Mouse (Mus musculus) urinary bladder, postnatal 14 days (tissue): ENCODE measurements around the gene Tmem131l.

ENCODE experiments used
- DNase-seq: peaks from one replicate; pipeline ENCODE4 v3.0.0; 2021; ENCODE audit warnings: low spot score

The Tmem131l gene

DNA sequence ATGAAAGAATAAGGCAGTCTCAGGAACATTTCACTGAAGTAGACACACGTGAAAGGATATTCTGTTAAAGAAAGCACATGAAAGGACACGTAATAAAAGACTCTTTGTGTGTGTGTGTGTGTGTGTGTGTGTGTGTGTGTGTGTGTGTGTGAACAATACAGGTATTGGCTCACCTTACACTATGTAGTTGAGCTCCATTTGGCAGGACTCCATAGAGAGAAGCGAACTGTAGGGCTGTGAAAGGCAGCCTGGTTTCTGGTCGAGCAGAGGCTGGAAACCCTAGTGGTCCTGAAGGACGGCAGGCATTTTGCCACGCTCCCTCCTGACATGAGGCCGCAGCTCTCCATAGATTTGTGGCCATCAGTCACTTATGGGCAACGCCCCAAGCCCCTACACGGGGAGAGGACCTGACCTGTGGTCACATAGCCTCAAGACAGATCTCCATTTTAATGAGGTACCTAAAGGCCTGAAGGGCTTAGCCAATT is 175.9 kb downstream of the Tmem131l start:
- DNase-seq, result no peak

DNA sequence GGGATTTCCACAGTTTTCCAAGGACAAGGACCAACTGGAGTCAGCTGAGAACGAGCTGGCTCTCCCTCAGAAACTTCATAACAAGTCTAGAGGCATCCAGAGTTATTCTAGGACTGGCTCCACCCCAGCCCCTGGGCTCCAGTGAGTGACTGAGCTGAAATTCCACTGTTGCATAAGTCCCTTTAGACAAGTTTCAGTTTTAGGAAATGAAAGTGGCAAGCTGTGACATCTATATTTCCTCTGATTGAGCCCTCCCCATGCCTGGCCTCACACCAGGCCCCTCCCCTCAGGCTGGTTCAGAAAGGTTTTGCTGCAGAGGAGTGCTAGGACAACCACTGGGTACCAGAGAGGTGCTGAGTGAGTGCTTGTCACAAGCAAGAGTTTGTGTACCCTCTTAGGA is 177.0 kb downstream of the Tmem131l start:
- peak; percentile 69 for DNase-seq

DNA sequence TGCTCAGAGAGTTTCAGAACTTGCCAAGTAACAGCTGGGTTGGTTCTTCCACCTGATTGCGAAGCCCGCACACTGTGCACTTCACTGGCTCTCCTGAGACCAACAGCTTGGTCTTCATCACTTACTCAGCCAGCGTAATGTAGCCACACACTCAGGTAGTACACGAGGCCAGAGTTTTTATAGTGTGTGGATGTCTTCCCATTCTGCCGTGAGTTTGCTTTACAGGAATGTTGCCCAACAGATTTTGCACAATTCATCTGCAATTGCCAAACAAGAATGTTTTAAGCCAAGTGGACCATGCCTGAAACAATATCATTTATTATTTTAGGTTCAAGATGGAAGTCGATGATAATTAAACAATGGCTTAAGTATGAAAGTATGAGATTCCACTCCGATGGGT is 180.4 kb downstream of the Tmem131l start:
- no peak for DNase-seq

DNA sequence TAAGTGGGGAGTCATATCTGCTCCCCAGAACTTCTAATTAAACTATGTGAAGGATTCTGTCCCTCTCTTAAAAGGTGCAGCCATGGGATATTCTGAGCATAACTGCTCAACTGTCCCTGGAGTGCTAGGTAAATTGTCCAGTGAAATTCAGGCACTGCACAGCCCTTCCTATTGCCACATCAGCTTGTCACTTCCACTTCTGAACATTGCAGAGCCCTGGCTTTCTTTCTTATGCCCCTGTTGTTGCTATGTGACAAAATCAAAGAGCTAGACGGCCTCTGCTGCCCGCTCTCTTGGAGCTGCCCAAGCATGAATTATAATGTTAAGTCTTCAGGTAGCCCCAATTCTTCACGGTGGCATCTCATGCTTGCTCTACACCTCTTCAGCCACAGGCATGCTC is 180.9 kb downstream of the Tmem131l start:
- no peak for DNase-seq

DNA sequence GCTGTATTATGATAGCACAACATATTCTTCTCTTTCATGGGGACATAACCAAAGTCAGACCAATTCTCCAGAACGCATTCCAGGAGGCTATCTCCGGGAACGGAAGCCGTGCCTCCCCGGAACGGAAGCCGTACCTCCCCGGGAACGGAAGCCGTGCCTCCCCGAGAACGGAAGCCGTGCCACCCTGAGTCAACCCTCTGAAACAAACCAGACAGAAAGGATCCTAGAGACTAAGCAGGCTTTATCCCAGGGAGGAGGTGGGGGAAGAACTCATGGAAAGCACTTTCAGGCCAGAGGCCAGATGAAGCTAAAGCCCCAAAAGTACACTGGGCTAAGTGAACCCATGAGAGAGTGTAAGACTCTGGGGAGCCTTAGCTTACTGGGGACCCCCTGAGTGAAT is 182.4 kb downstream of the Tmem131l start:
- DNase-seq, result no peak

DNA sequence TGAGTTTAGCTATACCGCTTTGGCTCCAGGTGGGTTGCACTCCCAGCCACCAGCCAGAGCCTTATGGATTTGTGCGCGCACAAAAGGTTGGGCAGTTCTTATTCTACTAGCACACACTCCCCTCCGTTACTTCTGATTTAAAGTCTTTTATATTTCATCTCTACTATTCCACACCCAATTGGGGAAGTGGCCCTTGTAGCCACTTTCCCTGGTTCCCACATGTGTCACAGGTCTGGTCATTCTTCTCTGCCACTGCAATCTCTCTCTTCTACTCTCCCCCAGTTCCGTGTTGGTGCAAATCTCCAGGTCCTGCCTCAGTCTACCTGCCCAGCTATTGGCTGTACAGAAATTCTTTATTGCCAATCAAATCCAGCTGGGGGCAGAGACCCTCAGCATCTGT is 184.3 kb downstream of the Tmem131l start:
- no peak for DNase-seq

DNA sequence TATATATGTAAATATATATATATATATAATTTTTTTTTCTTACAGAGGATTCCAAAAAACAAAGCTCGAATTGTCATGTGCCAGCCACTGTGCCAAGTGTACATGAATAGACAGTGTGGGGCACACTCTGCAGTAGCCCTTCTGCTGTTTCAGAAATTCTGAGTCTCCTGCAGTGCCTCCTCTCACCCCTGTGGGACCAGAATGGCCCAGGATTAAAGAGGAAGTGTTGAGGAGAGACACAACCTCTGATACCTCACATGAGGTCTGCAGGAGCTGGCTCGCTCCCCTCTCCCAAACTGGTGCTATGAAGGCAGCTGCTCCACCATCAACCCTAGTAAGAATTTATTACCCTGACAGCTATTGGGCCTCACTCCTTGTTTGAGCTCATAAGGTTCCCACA is 190.6 kb downstream of the Tmem131l start:
- no peak for DNase-seq
